Mouse (Mus musculus) limb, embryonic 12.5 days (tissue): Measurements from ENCODE around the gene Mamdc2. TPM values are rescaled to one million over a fixed set of nuclear protein-coding genes. Genes with fewer than 3 reads are reported as not detected.

Experiments
- ATAC-seq: fragments of 200-750 bp; cut with Nextera tagmentation; 2 replicates; pipeline ENCODE4 v1.8.0; 2017; ENCODE audit warnings: low read depth, moderate TSS enrichment; ENCODE audit not compliant: insufficient number of reproducible peaks, insufficient read depth, low FRiP score, low TSS enrichment
- H3K27ac ChIP-seq: fragments of 300-500 bp; sonication (generic); 2 replicates; pipeline ENCODE4 v1.5.1; 2016; ENCODE audit warnings: mild to moderate bottlenecking, moderate library complexity
- H3K27me3 ChIP-seq: fragments of 300-500 bp; sonication (generic); 2 replicates; pipeline ENCODE4 v1.6.1; 2016; ENCODE audit warnings: mild to moderate bottlenecking, moderate library complexity
- H3K36me3 ChIP-seq: fragments of 300-500 bp; sonication (generic); 2 replicates; pipeline ENCODE4 v1.6.1; 2016; ENCODE audit warnings: mild to moderate bottlenecking, moderate library complexity
- H3K4me1 ChIP-seq: fragments of 300-500 bp; sonication (generic); replicated peaks from 2 replicates; pipeline ENCODE4 v1.6.1; 2016
- H3K4me2 ChIP-seq: fragments of 300-500 bp; sonication (generic); 2 replicates; pipeline ENCODE4 v1.6.1; 2016; ENCODE audit warnings: mild to moderate bottlenecking, moderate library complexity
- H3K4me3 ChIP-seq: fragments of 300-500 bp; sonication (generic); replicated peaks from 2 replicates; pipeline ENCODE4 v1.5.1; 2016; ENCODE audit warnings: mild to moderate bottlenecking
- H3K9ac ChIP-seq: fragments of 300-500 bp; sonication (generic); replicated peaks from 2 replicates; pipeline ENCODE4 v1.6.1; 2016; ENCODE audit warnings: mild to moderate bottlenecking, moderate library complexity
- H3K9me3 ChIP-seq: fragments of 300-500 bp; sonication (generic); 2 replicates; pipeline ENCODE4 v1.6.1; 2016; ENCODE audit warnings: mild to moderate bottlenecking, moderate library complexity
- WGBS: fragments of 180-500 bp; shearing (Covaris S2); methylation state at CpG from one replicate; pipeline ENCODE4 v1.1.7; 2016; 5-methylcytosine and 5-hydroxymethylcytosine counted together
- polyA plus RNA-seq: library from polyadenylated mRNA; unstranded; fragments of >200 nt; fragmentation: Nextera tagmentation; extraction: Ambion mirVana; gene quantifications from 2 replicates; pipeline ENCODE4 v1.2.1, GENCODE M21; 2016

Gene Mamdc2
- polyA plus RNA-seq, 1 experiment from 2014 or later, result 1.2 TPM

DNA sequence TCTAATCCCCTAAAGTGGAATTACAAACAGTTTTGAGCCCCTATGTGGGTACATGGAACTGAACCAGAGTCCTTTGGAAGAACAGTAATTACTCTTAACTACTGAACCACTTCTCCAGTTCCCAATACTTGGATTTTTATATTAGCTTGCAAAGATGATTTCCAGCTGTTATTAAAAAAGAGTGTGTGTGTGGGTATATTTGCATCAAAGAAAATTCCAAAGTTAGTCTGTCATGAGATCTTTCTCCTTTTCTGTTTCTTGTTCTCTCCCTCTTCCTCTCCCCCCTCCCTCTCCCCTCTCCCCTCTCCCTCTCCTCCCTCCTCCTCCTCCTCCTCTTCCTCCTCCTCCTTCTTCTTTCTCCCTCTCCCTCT lies 31.3 kb upstream of the Mamdc2 start:
- no peak overlapping the region for H3K4me2 ChIP-seq
- no peak overlapping the region for H3K27ac ChIP-seq
- no peak overlapping the region for H3K4me3 ChIP-seq
- H3K9me3 ChIP-seq, result no peaks in the 10 kb centered on the region
- H3K4me1 ChIP-seq, result peaks cover 9% of the 10 kb centered on the region; the same call in 1 of the 2 replicates
- no peaks in the 10 kb centered on the region for H3K36me3 ChIP-seq
- H3K9ac ChIP-seq, result no peak overlapping the region
- ATAC-seq, result no peak
- no peaks in the 10 kb centered on the region for H3K27me3 ChIP-seq

DNA sequence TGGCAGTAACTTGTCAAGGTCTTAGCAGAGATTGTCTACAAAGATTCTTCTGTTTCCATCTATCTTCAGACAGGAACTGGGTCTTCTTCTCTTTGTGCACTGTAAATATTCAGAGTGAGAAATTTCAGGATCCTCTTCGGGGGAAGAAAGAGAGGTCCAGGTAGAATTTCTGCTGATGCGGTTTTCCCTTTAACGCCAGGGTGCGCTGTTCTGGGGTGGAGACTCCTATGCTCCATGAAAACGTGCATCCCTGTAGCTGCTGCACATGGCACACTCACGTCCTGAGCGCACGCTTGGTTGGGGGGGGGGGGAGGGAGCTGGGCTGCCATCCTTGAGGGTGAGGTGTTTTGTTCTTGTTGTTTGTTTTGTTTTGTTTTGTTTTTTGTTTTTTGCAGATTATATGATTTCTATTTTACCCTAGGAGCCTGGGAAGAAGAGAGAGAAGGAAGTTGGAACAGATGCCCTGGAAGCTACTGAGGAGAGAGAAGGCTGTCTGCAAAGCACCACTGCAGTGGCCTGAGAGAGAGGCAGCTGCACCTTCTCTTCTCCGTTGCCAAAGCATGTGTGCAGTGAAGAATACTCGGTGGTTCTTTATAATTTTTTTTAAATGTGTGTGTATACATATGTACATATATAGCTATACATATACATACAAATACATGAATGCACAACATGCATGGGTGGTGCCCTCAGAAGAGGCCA lies 30.8 kb upstream of the Mamdc2 start:
- peaks cover 9% of the 10 kb centered on the region; the same call in 1 of the 2 replicates for H3K4me1 ChIP-seq
- ATAC-seq, result no peak
- 17% methylated on average over 10 of the region's 10 CpGs for whole genome bisulfite sequencing
- H3K27ac ChIP-seq, result no peak overlapping the region
- H3K9me3 ChIP-seq, result no peaks in the 10 kb centered on the region
- no peak overlapping the region for H3K9ac ChIP-seq
- H3K36me3 ChIP-seq, result no peaks in the 10 kb centered on the region
- no peaks in the 10 kb centered on the region for H3K27me3 ChIP-seq
- no peak overlapping the region for H3K4me3 ChIP-seq
- no peak overlapping the region for H3K4me2 ChIP-seq

DNA sequence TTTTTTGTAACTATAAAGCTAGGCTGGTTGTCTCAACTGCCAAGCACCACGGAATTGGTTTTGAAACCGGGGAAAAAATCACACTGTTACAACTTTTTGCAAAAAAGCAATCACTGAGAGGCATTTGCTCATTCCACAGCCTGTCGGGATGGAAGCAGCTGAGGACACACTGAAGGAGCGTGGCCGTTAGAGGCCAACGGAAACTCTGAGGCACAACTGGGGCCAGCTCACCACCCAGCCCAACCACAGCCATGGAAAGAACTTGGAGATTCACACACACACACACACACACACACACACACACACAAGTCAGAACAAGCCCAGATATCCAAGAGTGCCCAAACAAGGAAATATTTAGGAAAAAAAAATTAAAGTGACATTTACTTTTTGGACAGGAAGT lies 29.6 kb upstream of the Mamdc2 start:
- H3K9me3 ChIP-seq, result no peaks in the 10 kb centered on the region
- H3K4me3 ChIP-seq, result no peak overlapping the region
- no peak overlapping the region for H3K9ac ChIP-seq
- H3K27ac ChIP-seq, result no peak overlapping the region
- H3K4me2 ChIP-seq, result no peak overlapping the region
- H3K36me3 ChIP-seq, result no peaks in the 10 kb centered on the region
- H3K27me3 ChIP-seq, result no peaks in the 10 kb centered on the region
- ATAC-seq, result no peak
- H3K4me1 ChIP-seq, result peaks cover 9% of the 10 kb centered on the region; the same call in 1 of the 2 replicates
- WGBS, result 78% methylated on average over 6 of the region's 6 CpGs

DNA sequence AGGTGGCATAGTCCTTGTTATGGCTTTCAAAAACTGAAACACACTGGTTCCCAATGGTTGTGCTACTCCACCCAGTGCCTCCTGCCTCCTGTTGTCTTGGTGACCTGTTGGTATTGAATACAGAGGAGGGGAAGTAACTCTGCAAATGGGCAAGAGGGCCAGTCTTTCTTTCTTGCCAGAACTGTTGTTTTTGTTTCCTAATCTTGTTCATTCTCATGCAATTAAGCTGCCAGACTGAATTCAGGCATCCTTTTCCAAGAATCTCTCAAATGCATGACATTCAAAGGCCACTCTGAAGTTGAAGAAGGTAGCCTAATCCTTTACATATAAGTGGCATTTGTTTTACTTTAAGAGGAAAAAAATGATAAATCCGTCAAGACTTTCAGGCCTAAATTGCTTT lies 19.6 kb upstream of the Mamdc2 start:
- Histone ChIP-seq H3K4me1 (no peaks in the 10 kb centered on the region), H3K4me2 (no peak overlapping the region), H3K4me3 (no peak overlapping the region), H3K9me3 (no peaks in the 10 kb centered on the region), H3K9ac (no peak overlapping the region), H3K36me3 (no peaks in the 10 kb centered on the region), H3K27me3 (no peaks in the 10 kb centered on the region), H3K27ac (no peak overlapping the region)
- WGBS, result 22% methylated on average over 1 of the region's 1 CpGs
- no peak for ATAC-seq

DNA sequence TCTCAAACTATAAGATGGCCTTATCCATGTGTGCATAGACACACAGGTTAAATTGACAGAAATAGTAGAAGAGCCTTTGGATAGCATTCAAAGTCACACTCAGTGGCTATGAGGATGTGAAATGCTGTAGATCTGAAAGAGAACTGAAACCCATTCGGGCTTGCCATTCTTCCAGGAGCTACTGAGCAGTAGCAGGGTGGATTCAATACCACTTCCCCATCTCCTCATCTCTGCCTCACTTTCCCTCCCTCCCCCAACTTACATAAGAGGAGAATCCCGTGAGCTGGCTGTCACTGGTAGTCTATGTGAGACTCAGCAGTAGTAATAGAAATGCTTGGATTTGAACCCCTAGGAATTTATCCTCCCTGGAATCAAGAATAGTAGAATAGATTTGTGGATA lies 18.8 kb upstream of the Mamdc2 start:
- H3K4me3 ChIP-seq, result no peak overlapping the region
- no peak for ATAC-seq
- WGBS, result 87% methylated on average over 2 of the region's 2 CpGs
- no peak overlapping the region for H3K4me2 ChIP-seq
- no peak overlapping the region for H3K9ac ChIP-seq
- no peaks in the 10 kb centered on the region for H3K4me1 ChIP-seq
- H3K9me3 ChIP-seq, result no peaks in the 10 kb centered on the region
- no peak overlapping the region for H3K27ac ChIP-seq
- H3K27me3 ChIP-seq, result no peaks in the 10 kb centered on the region
- no peaks in the 10 kb centered on the region for H3K36me3 ChIP-seq

DNA sequence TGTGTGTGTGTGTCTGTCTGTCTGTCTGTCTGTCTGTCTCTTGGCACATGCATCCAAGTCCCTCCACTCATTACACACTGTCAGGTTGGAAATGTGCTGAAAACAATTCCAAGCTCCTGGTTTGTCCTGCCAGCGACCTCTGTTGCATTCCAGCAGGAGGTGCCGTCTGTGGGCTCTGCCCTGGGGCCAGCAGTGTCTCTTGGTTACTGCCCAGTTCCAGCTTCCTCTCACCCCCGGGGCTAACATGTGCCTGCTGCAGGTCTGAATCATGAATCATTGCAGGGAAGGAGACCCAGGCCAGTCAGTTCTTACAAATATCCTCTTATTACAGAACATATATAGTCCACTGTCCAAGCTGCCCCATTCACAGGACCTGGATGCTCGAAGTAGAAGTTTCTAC lies 9.2 kb upstream of the Mamdc2 start:
- H3K9me3 ChIP-seq, result peaks cover 7% of the 10 kb centered on the region; the same call in 1 of the 2 replicates

DNA sequence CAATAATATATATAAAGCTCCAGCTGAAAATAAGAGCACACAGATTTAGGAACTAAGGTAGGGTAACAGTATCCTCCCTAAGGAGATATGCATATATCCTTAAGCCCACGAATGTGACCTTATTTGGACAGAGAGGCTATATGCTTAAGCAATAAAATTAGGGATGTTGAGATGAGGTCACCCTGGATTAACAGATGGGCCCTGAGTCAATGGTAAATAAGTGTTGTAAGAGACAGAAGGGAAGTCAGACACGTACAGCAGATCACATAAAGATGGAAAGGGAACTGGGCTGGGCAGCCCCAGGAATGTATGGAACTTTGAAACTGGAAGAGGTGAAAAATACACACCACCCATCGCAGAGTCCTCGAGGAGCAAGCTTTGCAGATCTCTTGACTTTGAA lies 3.1 kb upstream of the Mamdc2 start:
- ATAC-seq, result no peak
- H3K27me3 ChIP-seq, result 0 out of 2 replicates have a peak, but pooled peaks cover 3% of the 10 kb centered on the region
- no peaks in the 10 kb centered on the region for H3K36me3 ChIP-seq
- H3K9ac ChIP-seq, result no peak overlapping the region
- WGBS, result 64% methylated on average over 4 of the region's 4 CpGs
- no peak overlapping the region for H3K4me2 ChIP-seq
- no peak overlapping the region for H3K27ac ChIP-seq
- H3K9me3 ChIP-seq, result peaks cover 10% of the 10 kb centered on the region; the same call in 1 of the 2 replicates
- H3K4me1 ChIP-seq, result peaks cover 12% of the 10 kb centered on the region
- no peak overlapping the region for H3K4me3 ChIP-seq

More for the DNA sequence above, 9.2 kb upstream of the Mamdc2 start:
- Histone ChIP-seq H3K27ac (no peak overlapping the region), H3K4me2 (no peak overlapping the region), H3K4me1 (peaks cover 5% of the 10 kb centered on the region; the same call in 1 of the 2 replicates), H3K4me3 (no peak overlapping the region), H3K27me3 (no peaks in the 10 kb centered on the region), H3K36me3 (no peaks in the 10 kb centered on the region), H3K9ac (no peak overlapping the region)
- 20% methylated on average over 4 of the region's 4 CpGs for WGBS
- ATAC-seq, result no peak

DNA sequence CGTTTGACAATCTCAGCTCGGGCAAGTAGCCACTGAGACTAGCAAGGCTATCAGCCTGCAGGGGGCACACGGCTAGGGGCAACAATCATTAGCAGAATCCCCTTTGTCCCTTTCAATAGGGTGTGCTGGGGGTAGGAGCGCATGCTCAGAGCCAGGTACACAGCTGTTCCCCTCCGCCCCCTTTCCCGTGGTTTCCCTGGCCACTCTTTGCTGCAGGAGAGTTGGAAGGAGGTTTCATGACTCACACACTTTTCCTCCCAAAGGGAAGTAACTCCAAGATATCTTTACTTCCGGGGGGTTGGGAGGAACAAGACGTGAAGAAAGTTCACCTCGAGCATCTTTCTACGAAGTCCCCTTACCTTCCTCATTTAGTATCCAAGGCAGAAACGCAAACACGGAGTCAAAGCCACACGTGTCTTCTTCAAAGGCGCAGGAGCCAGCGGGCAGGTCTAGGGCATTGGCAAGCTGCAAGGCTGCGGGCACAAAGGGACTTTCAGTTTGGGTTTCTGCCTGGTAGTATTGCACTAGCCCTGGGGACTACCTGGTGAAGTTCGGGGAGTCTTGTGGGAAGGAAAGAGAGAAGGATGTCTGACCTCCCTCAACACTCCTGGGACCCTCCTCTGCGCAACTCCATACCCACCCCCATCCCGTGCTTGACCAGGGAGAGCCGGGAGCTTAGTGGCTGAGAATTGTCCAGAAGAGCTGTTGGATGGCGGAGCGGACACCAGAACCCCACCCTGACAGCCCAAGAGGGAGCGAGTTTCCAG lies 838 bp downstream of the Mamdc2 start:
- Histone ChIP-seq H3K36me3 (no peaks in the 10 kb centered on the region), H3K9me3 (0 out of 2 replicates have a peak, but pooled peaks cover 2% of the 10 kb centered on the region), H3K9ac (peak overlapping the region; percentile 54), H3K4me3 (peak overlapping the region; percentile 45), H3K27me3 (0 out of 2 replicates have a peak, but pooled peaks cover 3% of the 10 kb centered on the region), H3K27ac (no peak overlapping the region), H3K4me1 (peaks cover 22% of the 10 kb centered on the region), H3K4me2 (peak overlapping the region; percentile 93)
- WGBS, result 2% methylated on average over 23 of the region's 23 CpGs
- ATAC-seq, result no peak

DNA sequence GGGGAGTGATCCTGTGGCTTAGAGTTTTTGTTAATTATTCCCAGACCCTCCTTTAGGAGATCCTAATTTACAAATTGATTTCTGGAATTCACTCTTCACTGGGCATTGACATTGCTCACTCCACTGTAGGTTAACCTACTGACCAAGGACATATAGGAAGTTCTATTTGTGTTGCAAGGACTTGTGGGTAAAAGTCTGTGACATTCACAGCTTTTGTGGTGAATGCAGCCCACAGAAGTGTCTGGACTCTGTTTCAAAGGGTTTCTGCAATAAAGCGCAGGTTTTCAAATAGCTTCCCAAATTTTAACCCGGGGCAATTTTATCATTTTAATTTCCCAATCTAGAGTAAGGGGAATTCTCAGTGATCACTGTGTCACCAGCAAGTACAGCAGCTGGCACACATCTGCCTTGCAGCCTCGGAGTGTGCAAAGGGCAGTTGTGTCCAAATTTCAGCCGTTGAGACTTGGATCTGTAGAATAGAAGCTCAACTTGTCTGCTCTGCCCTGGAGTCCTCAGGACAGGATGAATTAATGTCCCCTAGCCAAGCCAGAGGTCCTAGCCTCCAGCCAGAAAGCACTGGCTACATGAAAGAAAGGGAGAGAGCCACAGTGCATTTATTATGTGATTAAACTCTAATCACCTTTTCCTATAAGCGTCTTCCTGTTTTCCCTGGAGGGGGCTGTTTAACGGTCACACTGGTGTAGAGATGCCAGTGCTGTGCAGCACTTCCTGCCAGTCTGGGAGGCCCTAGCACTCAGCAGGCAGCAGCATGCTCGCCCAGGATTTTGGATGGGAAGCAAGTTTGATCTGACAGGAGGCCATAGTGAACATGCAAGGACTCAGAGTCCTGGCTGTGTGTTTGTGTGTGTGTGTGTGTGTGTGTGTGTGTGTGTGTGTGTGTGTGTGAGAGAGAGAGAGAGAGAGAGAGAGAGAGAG lies 3.1 kb downstream of the Mamdc2 start:
- H3K27me3 ChIP-seq, result 0 out of 2 replicates have a peak, but pooled peaks cover 3% of the 10 kb centered on the region
- no peak overlapping the region for H3K4me2 ChIP-seq
- 26% methylated on average over 7 of the region's 7 CpGs for WGBS
- H3K4me3 ChIP-seq, result no peak overlapping the region
- no peaks in the 10 kb centered on the region for H3K36me3 ChIP-seq
- ATAC-seq, result no peak; the same call in 1 of the 2 replicates
- no peaks in the 10 kb centered on the region for H3K9me3 ChIP-seq
- peaks cover 22% of the 10 kb centered on the region for H3K4me1 ChIP-seq
- no peak overlapping the region for H3K9ac ChIP-seq
- H3K27ac ChIP-seq, result no peak overlapping the region

DNA sequence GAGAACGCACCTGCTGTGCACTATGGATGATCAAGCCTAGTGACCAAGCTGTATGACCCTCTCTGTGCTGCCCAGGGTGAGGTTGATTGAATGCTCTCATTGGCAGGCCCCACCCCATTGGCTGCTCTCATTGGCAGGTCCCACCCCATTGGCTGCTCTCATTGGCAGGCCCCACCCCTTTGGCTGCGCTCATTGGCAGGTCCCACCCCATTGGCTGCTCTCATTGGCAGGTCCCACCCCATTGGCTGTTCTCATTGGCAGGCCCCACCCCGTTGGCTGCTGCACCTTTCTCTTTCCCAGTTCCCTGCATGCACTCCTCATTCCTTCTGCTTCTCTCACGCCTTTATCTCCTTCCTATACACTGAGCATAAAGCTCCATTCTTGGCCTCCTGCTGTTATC lies 12.5 kb downstream of the Mamdc2 start:
- Histone ChIP-seq H3K27me3 (no peaks in the 10 kb centered on the region; the same call in 1 of the 2 replicates), H3K27ac (no peak overlapping the region), H3K9me3 (no peaks in the 10 kb centered on the region), H3K4me1 (no peaks in the 10 kb centered on the region), H3K4me3 (no peak overlapping the region), H3K9ac (no peak overlapping the region), H3K4me2 (no peak overlapping the region), H3K36me3 (no peaks in the 10 kb centered on the region)
- ATAC-seq, result no peak
- 75% methylated on average over 4 of the region's 4 CpGs for WGBS

DNA sequence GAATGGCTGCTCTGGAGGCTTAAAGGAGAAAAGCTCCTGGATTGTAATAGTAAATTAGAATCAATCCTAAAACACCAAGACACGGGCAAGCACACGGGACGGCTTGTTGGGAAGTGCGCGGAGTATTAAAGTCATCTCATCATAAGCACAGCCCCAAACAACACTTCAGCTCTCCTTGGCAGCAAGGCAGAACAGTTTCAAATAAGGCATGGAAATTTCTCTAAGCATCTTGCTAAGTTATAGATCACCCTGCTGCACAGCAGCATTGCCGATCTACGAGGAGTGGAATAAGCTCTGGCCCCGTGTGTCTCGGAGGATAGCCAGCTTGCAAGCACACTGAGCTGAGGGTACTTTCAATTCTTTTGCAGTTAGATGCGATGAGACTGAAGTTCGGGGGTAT lies 13.8 kb downstream of the Mamdc2 start:
- no peak for ATAC-seq
- Histone ChIP-seq H3K27ac (no peak overlapping the region), H3K27me3 (no peaks in the 10 kb centered on the region; the same call in 1 of the 2 replicates), H3K4me2 (no peak overlapping the region), H3K9ac (no peak overlapping the region), H3K4me1 (no peaks in the 10 kb centered on the region), H3K36me3 (no peaks in the 10 kb centered on the region), H3K9me3 (no peaks in the 10 kb centered on the region), H3K4me3 (no peak overlapping the region)
- 80% methylated on average over 11 of the region's 11 CpGs for WGBS
